Mouse (Mus musculus): ENCODE measurements around the gene Acot7.

Gene Acot7

GRCm38 (mm10) chr4:152232411-152232903 is 54.5 kb downstream of the Acot7 start:
- in situ Hi-C loops (cut with MboI; ENCODE audit: low sequenced_read_pairs) = no loop called here

- in situ Hi-C loops (cut with MboI; ENCODE audit: low sequenced_read_pairs) = no loop called here
Observed at GRCm38 (mm10) chr4:152239974-152240373, 62.0 kb downstream of the Acot7 start.

DNA sequence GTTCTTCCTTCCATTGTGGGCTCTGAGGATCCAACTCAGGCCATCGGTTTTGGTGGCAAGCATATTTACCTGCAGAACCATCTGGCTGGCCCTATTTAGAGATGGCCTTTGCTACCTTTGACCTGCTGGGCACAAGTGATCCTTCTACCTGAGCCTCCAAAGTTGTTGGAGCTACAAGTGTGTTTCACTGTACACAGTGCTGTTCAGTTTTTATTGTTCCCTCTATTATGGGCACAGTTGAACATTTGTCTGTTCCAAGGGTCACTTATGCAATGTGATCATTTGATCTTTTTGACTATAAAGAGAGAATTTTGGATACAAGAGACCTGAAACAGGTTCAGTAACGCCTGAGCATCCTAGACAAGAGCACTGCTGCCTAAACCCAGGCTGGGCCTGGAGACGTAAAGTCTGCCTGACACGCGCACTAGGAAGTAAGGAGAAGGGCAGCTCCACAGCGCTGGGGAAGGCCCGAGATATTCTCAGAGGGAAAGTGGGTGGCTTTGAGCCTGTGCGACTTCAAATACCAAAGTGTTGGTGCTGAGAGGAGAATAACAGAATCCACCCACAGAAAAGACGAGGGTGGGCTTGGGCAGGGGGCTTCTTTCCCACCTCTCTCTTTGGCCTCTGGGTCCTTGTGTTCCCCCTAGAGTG is 65.4 kb downstream of the Acot7 start:
- in situ Hi-C loops (cut with MboI; ENCODE audit: low sequenced_read_pairs) = no loop called here

- in situ Hi-C loops (cut with MboI; ENCODE audit: low sequenced_read_pairs) = no loop called here
Observed at GRCm38 (mm10) chr4:152243969-152244368, 66.0 kb downstream of the Acot7 start.

- in situ Hi-C loops (cut with MboI; ENCODE audit: low sequenced_read_pairs) = no loop called here
Observed at GRCm38 (mm10) chr4:152244545-152245522, 66.9 kb downstream of the Acot7 start.

DNA sequence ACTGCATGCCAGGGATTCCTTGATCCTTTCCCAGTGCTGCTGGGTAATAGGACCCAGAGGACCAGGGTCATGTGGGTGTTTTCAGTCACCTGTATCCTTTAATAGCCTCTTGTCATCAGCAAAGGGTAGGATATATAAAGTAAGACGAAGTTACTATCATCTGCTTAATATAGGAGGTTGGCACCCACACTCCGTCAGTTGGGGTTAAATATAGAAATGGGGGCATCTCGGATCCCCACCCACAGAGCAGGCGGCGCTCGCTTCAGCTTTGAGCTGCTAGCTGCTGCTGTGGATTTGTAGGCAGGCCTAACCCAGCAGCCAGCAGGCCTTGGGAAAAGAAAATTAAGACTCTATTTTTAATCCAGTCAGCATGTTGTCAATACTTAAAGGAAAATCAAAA is 68.1 kb downstream of the Acot7 start:
- in situ Hi-C loops (cut with MboI; ENCODE audit: low sequenced_read_pairs) = no loop called here

DNA sequence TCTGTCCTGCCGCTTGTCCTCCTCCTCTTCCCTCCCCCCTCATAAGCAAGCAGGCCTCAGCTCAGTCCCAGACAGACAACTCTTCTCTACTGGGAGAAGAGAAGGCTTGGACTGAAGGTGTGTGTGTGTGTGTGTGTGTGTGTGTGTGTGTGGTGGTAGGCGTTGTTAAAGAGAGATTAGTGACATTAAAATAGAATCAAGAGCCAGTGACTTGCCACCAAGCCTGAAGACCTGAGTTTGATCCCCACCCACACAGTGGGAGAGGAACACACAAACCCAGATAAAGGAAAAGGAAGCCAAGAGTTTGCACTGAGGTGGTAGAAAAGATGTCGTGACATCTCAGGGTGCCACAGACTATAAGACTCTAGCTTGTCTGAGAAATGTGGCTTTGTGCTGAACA is 69.3 kb downstream of the Acot7 start:
- in situ Hi-C loops (cut with MboI; ENCODE audit: low sequenced_read_pairs) = no loop called here

DNA sequence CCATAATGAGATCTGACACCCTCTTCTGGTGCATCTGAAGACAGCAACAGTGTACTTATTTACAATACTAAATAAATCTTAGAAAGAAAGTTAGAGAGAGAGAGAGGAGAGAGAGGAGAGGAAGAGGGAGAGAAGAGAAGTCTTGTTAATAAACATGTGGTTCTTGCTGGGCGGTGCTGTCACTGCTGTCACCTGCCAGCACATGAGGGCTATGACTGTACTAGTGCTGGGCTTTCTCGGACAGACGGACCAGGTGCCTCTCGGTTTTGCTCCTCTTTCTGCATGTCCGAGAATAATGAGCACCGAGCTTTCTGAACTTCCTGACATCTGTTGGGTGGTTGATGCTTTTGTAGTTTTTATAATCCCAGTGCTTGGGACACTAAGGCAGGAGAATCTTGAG is 72.7 kb downstream of the Acot7 start:
- in situ Hi-C loops (cut with MboI; ENCODE audit: low sequenced_read_pairs) = no loop called here

DNA sequence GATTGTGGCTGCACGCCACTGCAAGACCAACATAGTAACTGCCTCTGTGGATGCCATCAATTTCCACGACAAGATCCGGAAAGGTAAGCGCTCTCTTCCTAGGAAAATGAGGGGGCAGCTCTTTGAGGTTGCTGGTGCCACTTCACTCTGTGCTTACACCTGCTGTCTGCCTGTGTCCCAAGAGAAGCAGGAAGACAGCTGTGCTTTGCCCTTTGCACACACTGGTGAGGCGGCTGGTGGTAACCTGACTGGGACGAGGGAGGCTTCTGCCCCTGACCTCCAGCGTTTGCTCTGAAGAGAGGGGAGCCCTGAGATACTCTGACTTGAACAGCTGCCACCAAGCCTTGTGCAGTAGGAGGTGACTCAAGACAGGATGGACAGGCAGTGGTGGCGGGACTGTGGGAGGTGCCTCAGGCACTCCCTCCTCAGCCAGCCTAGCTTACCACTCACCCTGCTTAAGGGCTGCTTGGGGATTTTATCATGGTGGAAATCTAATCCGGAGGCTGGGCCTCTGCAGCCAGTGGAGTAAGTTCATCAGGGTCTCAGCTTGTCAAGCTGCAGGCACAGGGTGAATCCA is 75.3 kb downstream of the Acot7 start:
- in situ Hi-C loops (cut with MboI; ENCODE audit: low sequenced_read_pairs) = no loop called here

GRCm38 (mm10) chr4:152257070-152257469 is 79.1 kb downstream of the Acot7 start:
- in situ Hi-C loops (cut with MboI; ENCODE audit: low sequenced_read_pairs) = no loop called here

DNA sequence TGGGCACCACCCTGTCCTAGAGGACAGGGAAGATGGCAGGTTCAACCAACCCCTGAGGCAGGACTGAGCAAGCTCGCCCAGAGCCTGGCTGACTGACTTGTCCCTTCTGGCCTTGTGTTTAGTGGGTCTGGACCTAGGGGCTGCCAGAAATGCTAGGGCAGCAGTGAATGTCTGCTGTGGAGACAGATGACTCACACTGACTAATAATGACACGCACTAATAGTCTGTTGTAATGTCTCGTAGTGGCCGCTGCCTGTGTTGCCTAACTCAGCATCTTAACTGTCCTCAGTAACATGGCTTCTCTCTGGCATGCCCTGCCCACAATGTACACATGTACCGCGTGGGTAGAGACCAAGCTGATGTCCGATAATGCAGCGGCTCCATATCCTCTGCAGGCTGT is 82.5 kb downstream of the Acot7 start:
- in situ Hi-C loops (cut with MboI; ENCODE audit: low sequenced_read_pairs) = no loop called here

DNA sequence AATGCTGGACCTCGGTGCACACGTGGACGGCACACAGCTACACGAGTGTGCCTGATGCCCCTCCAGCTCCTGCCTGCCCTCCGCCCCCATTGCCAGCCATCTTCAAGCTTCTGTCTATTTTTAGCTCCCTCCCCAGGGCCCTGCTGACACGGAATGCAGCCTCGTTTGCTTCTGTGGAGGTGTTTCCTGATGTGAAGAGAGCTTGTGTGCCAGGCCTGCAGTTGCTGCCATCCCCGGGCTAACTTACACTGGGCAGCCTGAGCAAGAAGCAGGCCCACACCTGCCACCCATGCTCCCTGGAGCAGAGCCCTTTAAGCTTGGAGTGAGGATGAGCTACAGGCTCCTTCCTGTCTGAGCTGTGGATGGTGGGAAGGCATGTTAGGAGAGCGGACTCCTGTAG is 84.3 kb downstream of the Acot7 start:
- in situ Hi-C loops (cut with MboI; ENCODE audit: low sequenced_read_pairs) = no loop called here

GRCm38 (mm10) chr4:152263089-152263488 is 85.2 kb downstream of the Acot7 start:
- in situ Hi-C loops (cut with MboI; ENCODE audit: low sequenced_read_pairs) = no loop called here

DNA sequence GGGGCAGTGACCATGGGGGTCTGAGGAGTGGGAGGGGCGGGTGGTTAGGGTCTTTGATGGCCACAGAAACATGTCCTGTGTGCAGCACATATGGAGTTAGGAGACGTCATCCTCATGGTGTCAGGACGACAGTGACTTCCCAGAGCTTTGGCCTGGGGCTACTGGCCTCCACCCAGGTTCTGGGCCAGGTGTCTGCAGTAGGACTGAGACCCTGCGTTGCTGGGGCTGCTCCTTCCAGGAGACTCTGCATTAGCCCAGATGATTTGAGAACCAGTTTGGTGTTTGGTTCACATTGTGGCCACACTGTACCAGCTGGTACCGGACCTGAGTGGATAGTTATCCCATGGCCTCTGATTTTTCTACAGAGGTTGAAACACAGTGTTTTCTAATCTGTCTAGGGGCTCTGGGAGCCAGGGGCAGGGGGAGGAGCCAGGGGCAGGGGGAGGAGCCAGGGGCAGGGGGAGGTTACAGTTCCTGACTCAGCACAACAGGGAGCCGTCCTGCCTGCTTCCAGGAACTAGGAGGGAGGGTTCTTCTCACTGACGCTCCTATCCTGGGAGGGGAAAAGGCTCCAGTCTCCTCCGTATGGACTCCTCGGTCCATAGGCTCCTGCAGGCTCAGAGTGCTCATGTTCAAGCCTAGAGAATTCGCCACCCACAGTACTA is 85.7 kb downstream of the Acot7 start:
- in situ Hi-C loops (cut with MboI; ENCODE audit: low sequenced_read_pairs) = no loop called here

DNA sequence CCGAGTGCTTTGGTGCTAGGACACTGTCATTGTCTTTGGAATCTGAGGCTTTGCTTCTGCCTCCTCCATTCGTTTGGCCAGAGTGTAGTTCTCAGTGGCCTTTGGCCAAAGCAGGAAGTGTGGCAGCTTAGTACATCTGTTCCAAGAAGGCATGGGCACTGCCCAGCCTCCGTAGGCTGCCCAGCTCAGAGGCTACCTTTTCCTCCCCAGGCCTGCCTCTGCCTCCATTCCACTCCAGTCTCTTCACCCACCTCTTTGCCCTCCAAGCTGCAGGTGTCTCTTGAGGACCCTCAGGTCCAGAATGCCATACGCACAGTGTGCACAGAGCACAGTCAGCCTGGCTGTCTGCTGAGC is 86.2 kb downstream of the Acot7 start:
- in situ Hi-C loops (cut with MboI; ENCODE audit: low sequenced_read_pairs) = no loop called here

- in situ Hi-C loops (cut with MboI; ENCODE audit: low sequenced_read_pairs) = no loop called here
Observed at GRCm38 (mm10) chr4:152264867-152265568, 87.1 kb downstream of the Acot7 start.

DNA sequence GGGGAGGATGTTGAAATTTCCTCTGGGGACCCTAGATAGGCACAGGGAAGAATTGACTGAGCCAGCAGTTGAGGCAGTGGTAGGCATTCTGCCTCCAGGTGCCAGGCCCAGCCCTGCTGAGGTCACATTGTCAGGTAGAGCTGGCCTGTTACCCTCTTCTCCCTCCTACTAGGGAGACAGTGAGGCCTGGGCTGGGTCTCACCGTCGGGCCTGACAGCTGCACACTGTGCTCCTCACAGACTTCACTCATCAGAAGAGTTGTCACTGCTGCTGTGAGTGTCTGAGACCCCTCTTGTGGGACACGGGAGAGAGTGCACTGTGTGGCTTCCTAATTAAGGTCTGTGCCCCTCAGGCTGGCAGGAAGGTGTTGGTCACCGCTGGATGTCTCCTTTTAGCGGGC is 87.9 kb downstream of the Acot7 start:
- in situ Hi-C loops (cut with MboI; ENCODE audit: low sequenced_read_pairs) = no loop called here

- in situ Hi-C loops (cut with MboI; ENCODE audit: low sequenced_read_pairs) = no loop called here
Observed at GRCm38 (mm10) chr4:152266236-152266895, 88.4 kb downstream of the Acot7 start.

GRCm38 (mm10) chr4:152267748-152268369 is 89.9 kb downstream of the Acot7 start:
- in situ Hi-C loops (cut with MboI; ENCODE audit: low sequenced_read_pairs) = no loop called here

- in situ Hi-C loops (cut with MboI; ENCODE audit: low sequenced_read_pairs) = no loop called here
Observed at GRCm38 (mm10) chr4:152269967-152270366, 92.0 kb downstream of the Acot7 start.
